Mouse (Mus musculus) frontal cortex, adult (tissue): Measurements from ENCODE around the gene Rpusd4.
A peak's percentile ranks its signal among the peaks of the same experiment; 100 is the strongest.

ENCODE experiments used
- ATAC-seq: cut with Nextera tagmentation; 2 replicates; pipeline ENCODE4 v1.9.2; 2017; ENCODE audit warnings: mild to moderate bottlenecking, moderate library complexity, mixed read lengths; ENCODE audit not compliant: low TSS enrichment

Gene Rpusd4

DNA sequence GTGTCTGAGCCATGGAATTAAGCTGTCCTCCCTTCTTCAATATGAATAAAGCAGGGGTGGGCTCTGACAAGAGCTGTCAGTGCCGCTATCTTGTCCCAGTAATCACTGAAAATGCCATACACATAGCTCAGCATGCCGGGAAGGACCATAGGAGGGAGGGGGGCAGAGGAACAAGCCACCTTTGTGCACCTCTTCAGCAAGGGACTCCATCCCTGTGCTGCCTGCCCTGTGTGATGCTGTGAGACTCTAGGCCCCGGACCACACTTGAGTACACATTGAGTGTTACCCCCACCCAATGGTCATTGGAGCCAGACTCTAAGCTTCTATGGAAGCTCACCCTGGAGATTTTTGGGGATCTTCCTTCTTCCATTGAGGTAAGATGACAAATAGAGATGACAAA lies 18.7 kb downstream of the Rpusd4 start:
- no peak for ATAC-seq

DNA sequence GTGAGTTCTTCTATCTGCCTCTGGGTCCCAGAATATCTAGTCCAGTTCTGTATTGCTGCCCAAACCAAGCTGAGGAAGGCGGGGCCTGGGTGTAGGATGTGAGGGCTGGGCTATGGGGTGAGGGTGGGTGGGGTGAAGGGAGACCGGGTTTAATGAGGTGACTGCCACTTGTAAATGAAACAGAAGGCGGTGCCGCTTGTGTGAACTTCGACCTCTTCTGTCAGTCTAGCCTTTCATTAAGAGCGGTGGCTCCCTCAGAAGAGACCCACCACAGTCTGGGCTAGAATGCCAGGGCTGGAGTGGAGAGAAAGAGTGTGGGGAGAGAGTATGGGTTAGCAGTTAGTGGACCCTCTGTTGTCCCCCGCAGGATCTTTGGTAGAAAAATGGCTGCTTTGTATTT lies 22.3 kb downstream of the Rpusd4 start:
- ATAC-seq = no peak

DNA sequence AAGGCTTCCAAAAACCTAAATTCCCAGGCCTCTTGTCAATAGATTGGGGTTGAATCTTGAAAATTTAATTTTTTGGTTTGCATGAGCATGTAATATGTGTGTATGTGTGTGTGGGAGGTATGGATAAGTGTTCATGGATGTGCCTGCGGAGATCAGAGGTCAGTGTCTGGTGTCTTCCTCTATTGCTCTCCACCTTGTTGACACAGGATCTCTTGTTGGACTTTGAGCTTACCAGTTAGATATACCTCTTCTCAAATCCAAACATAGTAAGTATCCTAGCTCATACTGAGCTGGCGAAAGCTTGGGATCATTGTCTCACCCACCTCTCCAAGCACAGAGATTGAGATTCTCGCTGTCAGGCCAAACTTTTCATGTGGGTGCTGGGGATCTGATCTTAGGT lies 22.8 kb downstream of the Rpusd4 start:
- ATAC-seq = no peak

DNA sequence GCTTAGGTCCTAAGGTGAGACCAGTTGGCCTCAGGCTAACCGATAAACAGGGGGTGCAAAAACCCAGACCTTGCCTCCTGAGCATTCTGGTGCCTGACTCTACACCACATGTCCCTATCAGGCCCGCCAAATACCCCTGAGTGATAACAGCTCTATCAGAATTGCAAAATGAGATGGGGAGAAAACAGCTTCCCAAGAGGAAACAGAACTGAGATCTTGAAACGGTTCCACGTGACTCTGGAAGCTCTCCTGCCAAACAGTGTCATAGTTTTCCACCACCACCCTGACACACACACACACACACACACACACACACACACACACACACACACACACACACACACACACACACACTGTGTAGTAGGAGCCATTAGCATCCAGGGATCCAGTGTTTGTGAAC lies 23.3 kb downstream of the Rpusd4 start:
- no peak for ATAC-seq

DNA sequence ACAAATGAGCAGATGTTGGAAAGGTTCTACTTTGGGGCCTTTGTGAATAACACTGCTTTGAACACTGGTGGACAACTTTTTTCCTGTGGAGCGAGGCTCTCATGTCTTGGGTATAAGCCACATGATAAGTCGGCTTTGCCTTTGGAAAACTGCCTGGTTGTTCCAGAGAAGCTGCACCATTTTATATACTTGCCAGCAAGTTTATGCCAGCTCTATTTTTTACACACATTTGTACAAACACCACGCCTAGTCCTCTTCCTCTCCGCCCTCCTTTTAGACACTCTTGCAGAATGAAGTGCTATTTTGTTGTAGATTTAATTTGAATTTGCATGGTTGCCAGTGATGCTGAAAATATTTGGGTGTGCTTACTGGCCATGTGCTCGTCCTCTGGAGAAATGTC lies 25.8 kb downstream of the Rpusd4 start:
- ATAC-seq = peak; percentile 62; the same call in 1 of the 2 replicates

DNA sequence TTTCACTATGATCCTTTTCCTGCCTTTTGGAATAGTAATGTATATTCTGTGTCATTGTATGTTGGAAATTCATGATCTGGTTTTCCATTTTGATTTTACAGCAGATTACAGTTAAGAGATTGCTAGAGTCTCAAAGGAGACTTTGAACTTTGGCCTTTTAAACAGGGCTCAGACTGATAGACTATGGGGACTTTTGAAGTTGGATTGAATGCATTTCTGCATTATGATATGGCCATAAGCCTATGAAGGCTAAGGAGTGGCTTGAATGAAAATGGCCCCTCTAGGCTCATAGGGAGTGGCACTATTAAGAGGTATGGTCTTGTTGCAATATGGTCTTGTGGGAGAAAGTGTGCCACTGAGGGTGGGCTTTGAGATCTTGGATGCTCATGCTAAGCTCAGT lies 30.1 kb downstream of the Rpusd4 start:
- ATAC-seq = no peak

DNA sequence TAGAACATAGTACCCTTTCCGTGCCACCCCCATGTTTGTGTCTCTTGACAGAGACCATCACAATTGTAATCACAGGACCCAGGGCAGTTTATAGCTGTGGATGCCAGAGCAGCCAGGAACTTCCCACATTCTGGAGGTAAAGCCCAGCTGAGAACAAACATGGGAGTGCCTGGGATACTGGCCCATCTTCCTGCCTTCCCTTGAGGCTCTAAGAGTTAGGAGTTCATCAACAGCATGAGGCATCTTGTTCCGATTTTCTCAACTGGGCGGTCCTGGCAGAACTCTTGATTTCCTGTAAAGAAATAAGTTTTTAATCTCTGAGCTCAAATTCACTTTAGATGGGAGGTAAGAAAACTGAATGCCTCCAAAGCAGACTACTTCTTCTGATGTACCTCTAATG lies 34.5 kb downstream of the Rpusd4 start:
- no peak for ATAC-seq

DNA sequence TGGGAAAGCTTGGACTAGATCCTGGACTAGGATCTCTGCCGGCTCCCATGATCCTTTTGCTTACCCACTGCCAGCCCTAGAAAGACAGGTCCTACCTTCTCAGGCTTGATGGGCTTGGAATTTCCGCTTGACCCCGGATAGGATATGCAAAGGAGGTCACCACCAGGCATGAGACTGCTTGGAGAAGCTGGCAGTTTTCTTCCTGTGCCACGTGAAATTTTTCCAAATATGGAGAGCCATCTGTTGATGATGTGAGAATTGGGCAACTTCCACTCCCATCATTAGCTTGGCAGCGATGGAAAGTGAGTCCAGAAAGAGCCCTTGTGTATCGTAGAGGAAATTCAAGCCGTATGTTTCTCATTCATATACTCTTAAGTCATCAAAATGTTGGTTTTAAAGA lies 39.8 kb downstream of the Rpusd4 start:
- ATAC-seq = no peak

DNA sequence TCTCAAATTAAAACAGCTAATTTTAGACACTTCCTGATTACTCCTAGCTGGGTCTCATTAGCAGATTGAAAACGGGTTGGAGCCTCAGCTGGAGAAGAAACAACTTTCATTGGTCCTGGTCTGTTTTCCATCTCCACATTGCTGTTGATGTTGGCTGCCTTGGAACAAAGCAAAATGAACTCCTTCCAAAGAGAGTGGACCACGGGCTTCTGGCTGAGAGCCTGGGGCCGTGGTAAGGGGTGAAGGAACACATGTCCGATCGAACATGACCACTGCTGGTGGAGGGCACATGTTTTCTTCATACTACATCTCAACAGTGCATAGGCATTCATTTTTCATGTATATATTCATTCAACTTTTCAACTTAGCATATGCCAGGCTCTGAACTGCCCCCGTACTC lies 42.7 kb downstream of the Rpusd4 start:
- no peak for ATAC-seq

DNA sequence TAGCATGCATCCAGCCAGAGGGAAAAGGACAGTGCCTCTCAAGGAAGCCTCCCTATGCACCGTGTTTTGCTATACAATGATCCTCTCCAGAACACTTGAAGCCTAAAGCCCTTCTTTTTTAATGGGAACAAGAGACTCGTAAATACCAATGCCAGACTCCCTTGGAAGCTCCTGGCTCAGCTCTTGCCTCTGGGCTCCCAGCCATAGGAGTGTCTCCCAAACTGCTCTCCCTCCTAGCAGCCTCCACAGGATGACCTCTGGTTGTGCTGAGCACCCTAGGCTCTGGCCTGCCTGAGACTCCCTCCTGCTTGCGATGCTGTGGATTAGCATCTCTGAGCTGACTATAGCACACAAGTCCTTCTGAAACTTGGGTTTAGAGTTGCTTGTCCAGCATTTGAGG lies 44.9 kb downstream of the Rpusd4 start:
- no peak for ATAC-seq

DNA sequence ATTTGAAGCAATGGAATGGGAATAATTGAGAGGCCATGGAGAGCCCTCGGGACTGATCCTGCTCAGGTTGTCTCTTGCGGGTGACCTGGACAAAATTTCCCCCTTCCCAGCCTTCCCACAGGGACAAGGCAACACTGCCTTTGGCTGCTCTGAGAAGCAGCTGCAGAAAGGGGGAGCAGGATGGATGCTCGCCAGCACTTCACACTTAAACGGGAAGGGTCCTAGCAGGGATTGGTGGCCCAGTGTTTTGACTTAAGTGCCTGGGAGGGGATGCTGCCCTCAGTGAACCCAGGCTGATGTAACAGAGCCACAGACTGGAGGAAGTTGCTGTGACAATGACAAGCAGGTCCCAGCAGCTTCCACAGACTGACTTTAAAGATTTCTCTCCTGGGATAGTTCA lies 45.9 kb downstream of the Rpusd4 start:
- no peak for ATAC-seq

DNA sequence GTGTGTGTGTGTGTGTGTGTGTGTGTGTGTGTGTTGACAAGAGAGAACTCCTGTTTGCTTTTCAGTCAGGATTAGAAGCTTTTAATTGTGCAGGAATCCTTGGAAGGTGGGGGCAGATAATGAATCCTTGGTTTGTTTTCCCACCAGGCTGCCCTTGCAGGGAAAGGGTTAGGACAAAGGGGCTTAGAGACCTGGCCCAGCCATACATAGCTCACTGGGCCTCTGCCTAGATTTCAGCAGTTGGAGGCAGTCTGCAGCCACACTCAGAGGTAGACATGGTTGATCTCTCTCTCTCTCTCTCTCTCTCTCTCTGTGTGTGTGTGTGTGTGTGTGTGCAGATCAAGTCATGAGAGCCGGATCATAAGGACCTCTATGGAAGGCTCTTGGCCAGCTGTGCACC lies 46.6 kb downstream of the Rpusd4 start:
- no peak for ATAC-seq

DNA sequence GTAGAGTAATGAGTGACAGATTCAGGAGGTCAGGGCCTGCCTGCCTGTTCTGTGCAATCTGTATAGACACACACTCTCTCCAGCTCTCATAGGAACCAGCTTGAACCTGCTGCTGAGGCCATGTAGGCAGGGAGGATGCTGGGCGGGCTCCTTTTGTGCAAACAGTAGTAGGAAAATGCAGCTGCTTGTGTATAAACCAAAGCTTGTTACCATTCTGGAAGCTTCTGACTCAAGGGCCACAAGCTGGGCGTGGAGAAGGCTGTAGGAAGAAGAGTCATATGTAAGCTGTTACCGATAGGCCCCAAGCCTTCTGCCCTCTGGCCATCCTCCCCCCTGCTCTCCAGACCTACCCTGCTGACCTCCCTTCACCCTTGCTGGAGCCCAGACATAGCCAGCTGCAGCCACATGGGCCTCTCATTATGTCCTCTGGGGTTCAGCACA lies 49.1 kb downstream of the Rpusd4 start:
- 0 out of 2 replicates have a peak, but pooled peaks have one; percentile 34 for ATAC-seq

DNA sequence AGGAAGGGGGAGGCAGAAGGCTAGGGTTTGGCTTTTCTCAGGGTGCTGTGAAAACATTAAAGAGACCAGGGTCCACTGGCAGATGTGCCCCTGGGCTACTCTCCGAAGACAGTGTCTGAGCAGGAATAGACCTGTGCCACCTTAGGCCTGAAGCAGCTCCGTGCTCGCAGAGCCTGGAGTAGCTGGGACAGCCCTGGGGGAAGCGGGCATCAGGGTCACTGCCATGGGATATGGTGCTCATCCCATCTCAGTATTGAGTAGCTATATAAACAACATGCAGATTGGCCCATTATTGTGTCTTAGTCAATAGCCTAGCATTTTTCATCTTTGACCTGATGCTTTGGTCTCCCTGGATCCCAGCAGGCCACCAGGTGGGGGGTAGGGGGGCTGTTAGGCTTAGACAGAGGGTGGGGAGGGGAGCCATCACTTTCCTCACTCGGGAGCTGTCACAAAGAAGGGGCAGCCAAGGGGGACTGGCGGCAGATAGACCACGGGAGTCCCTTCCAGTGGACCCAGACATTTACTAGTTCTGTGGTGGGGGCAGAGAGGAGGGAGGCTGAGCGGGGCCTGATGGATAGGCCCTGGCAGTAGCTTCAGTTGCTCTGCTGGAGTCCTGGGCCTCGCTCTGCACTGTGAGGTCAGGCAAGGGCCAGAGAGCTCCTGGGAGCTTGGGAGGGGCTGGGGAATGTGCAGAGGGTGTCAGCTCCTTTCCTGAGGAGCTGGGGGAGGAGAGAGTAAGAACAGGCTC lies 49.7 kb downstream of the Rpusd4 start:
- no peak for ATAC-seq

DNA sequence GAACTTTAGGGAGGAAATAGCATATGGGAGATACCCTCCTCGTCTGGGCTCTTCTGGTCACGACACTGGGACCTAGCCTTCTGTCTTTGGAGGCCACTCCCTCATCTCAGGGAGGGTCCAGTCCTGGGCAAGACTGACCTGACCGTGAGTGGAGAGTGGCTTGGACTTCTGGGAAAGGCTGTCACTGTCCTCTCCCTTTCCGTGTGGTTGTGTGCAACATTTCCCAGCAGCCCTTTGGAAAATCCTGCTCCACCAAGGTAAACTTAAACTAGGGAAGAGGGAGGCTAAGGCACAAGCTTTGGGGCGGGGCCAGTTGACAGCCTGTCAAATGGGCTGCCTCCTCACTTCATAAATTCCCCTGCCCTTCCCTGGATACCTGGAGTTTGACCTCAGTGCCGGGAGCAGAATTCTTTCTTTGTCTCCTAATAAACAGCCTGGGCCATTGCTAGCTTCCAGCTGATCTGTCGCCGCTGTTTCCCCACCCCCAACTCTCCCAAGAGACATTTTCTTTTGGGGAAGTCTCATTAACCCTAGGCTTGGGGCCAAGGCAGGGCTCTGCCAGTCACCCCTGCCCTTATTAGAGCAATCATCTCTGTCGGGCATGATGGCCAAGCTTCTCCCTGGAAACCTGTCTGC lies 51.0 kb downstream of the Rpusd4 start:
- no peak for ATAC-seq

DNA sequence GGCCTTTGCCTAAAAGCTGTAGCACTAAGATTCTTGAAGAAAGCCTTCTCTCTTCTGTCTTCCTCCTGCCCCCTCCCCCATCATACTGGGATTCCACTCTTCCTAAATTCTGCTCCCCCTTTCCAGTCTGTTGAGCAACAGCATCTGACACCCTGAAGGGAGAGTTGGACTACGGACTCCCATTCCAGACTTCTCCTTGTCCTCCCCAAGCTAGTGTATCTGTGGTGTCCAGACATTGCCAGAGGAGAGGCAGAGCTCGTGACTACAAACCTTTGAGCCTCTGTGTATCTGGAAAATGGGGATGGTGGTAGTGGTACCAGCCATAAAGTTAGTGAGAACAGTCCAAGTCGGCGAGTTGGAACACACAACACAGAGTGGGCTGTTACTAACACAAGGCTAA lies 52.6 kb downstream of the Rpusd4 start:
- ATAC-seq = no peak

DNA sequence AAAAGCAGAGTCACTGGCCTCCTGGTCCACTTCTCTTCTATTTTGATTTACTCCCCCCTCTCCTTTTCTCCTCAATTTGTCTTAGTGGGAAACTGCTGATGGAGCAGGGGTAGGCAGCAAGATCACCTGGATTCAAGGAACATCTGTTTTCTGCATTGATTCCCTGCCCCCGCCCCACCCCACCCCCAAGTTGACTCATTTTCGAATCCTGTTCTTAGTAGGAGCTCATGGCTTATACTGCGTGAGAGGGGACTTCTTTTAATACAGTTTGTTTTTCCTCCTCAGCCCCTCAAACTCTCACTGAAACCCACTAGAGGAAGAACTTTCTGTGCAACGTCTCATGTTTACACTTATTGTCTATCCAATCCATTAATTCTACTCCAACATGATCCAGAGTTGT lies 56.3 kb downstream of the Rpusd4 start:
- no peak for ATAC-seq

DNA sequence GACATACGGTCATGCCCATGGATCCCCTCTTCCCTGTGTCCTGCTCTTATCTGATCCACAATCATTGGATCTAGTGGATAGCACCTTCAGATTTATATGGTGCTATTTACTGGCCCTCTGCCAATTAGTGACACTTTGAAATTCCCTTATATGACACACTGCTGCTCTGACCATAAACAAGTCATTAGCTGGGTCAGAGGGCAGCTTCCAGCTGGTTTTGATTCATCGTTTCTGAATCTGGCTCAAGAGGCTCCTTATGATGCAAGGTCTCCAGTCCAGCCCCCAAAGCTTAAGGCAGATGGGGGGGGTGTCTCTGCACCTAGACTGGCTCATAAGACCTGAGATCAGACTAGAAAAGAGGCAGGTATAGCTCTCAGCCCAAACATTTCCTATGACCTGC lies 56.9 kb downstream of the Rpusd4 start:
- no peak for ATAC-seq

DNA sequence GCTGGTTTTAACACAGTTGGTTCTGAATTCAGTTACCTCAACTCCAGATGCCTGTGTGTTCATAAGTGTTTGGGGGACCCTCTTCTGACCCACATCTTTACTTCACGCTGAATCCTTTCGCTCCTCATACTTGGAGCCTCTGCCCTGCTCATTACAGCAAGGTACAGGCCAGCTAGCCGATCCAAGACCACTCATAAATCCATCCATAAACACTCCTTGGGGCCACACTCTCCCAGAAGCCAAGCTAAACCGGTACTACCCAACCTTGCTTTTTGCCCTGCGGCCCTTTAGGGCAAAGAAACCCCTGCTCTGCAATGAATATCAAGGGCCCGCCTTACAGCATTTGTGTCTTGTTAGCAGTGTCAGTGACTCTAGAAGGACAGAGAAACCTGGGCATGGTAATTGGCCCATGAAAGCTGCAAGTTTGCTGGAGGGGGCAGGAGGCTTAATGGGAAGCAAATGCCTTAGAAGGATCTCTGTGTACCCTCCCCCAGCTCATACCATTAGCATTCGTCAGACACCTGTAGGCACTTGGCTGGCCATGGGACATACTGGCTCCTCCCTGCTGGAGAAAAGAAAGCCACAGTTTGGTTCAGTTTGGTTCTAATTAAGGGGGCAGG lies 59.1 kb downstream of the Rpusd4 start:
- no peak for ATAC-seq
